Mouse (Mus musculus): ENCODE data around the gene Eif4b. TPM values are rescaled to one million over a fixed set of nuclear protein-coding genes. Genes with fewer than 3 reads are reported as not detected.

Eif4b gene
- polyA plus RNA-seq, 1 experiment from 2014 or later = 121 TPM

DNA sequence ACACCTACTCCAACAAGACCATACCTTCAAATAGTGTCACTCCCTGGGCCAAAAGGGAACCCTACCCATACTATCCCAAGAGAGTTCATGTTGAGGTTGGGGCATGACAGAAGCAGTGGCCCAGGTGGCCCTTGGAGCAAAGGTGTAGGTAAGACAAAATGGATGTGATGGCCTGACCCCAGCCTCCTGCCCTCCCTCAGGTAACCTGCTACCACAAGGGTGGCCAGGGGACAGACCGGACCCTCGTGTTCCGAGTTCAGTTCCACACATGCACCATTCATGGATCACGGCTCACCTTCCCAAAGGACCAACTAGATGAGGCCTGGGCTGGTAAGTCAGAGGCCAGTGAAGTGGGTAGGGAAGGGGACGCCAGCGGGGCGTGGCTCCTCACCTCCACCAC is 36.7 kb downstream of the Eif4b start:
- Histone ChIP-seq H3K36me3 (ENCODE audit: control insufficient read depth, insufficient read depth, low read length) (0 out of 2 replicates have a peak, but pooled peaks cover 2% of the 10 kb centered on the region), H3K27me3 (ENCODE audit: control insufficient read depth, insufficient read depth, low read length) (peaks cover 26% of the 10 kb centered on the region), H3K4me3 (ENCODE audit: low read depth, low read length) (no peak overlapping the region), H3K9me3 (ENCODE audit: control insufficient read depth, low read length) (no peaks in the 10 kb centered on the region), H3K27ac (ENCODE audit: low read depth, low read length) (no peak overlapping the region), H3K4me1 (ENCODE audit: control insufficient read depth, insufficient read depth, low read length) (peaks cover 10% of the 10 kb centered on the region), H3K9ac (ENCODE audit: low read length) (no peak overlapping the region), H3K4me2 (ENCODE audit: low read depth) (no peak overlapping the region)
- no peak for ATAC-seq (ENCODE audit: insufficient read depth, low FRiP score, low TSS enrichment)
- WGBS = 99% methylated on average over 7 of the region's 7 CpGs
- DNase-seq (ENCODE audit: low spot score) = no peak

GRCm38 (mm10) chr15:102110701-102111494 is 37.3 kb downstream of the Eif4b start:
- ATAC-seq (ENCODE audit: insufficient read depth, low FRiP score, low TSS enrichment) = no peak
- no peak overlapping the region for H3K27ac ChIP-seq (ENCODE audit: low read depth, low read length)
- H3K27me3 ChIP-seq (ENCODE audit: control insufficient read depth, insufficient read depth, low read length) = peaks cover 20% of the 10 kb centered on the region
- peaks cover 3% of the 10 kb centered on the region; the same call in 1 of the 2 replicates for H3K36me3 ChIP-seq (ENCODE audit: control insufficient read depth, insufficient read depth, low read length)
- no peaks in the 10 kb centered on the region for H3K9me3 ChIP-seq (ENCODE audit: control insufficient read depth, low read length)
- H3K4me1 ChIP-seq (ENCODE audit: control insufficient read depth, insufficient read depth, low read length) = peaks cover 10% of the 10 kb centered on the region
- no peak overlapping the region for H3K9ac ChIP-seq (ENCODE audit: low read length)
- H3K4me3 ChIP-seq (ENCODE audit: low read depth, low read length) = no peak overlapping the region
- no peak for DNase-seq (ENCODE audit: low spot score)
- 83% methylated on average over 26 of the region's 29 CpGs for WGBS
- no peak overlapping the region for H3K4me2 ChIP-seq (ENCODE audit: low read depth)

GRCm38 (mm10) chr15:102111495-102111829 is 37.9 kb downstream of the Eif4b start:
- ATAC-seq (ENCODE audit: insufficient read depth, low FRiP score, low TSS enrichment) (no peak), DNase-seq (ENCODE audit: low spot score) (no peak)
- Histone ChIP-seq H3K9me3 (ENCODE audit: control insufficient read depth, low read length) (no peaks in the 10 kb centered on the region), H3K4me1 (ENCODE audit: control insufficient read depth, insufficient read depth, low read length) (peaks cover 9% of the 10 kb centered on the region), H3K27ac (ENCODE audit: low read depth, low read length) (no peak overlapping the region), H3K9ac (ENCODE audit: low read length) (no peak overlapping the region), H3K36me3 (ENCODE audit: control insufficient read depth, insufficient read depth, low read length) (peaks cover 5% of the 10 kb centered on the region; the same call in 1 of the 2 replicates), H3K4me2 (ENCODE audit: low read depth) (no peak overlapping the region), H3K27me3 (ENCODE audit: control insufficient read depth, insufficient read depth, low read length) (peaks cover 14% of the 10 kb centered on the region), H3K4me3 (ENCODE audit: low read depth, low read length) (no peak overlapping the region)
- 85% methylated on average over 10 of the region's 11 CpGs for WGBS

- Histone ChIP-seq H3K9me3 (ENCODE audit: control insufficient read depth, low read length) (no peaks in the 10 kb centered on the region), H3K4me3 (ENCODE audit: low read depth, low read length) (no peak overlapping the region), H3K9ac (ENCODE audit: low read length) (no peak overlapping the region), H3K27me3 (ENCODE audit: control insufficient read depth, insufficient read depth, low read length) (peaks cover 7% of the 10 kb centered on the region; the same call in 1 of the 2 replicates), H3K36me3 (ENCODE audit: control insufficient read depth, insufficient read depth, low read length) (peaks cover 10% of the 10 kb centered on the region), H3K4me1 (ENCODE audit: control insufficient read depth, insufficient read depth, low read length) (peaks cover 2% of the 10 kb centered on the region; the same call in 1 of the 2 replicates), H3K27ac (ENCODE audit: low read depth, low read length) (no peak overlapping the region), H3K4me2 (ENCODE audit: low read depth) (no peak overlapping the region)
- DNase-seq (ENCODE audit: low spot score) (no peak), ATAC-seq (ENCODE audit: insufficient read depth, low FRiP score, low TSS enrichment) (no peak)
- WGBS = 87% methylated on average over 6 of the region's 6 CpGs
These were observed 38.6 kb downstream of the Eif4b start for GRCm38 (mm10) chr15:102112181-102112580.

GRCm38 (mm10) chr15:102112827-102113226 is 39.3 kb downstream of the Eif4b start:
- Histone ChIP-seq H3K27me3 (ENCODE audit: control insufficient read depth, insufficient read depth, low read length) (peaks cover under 1% of the 10 kb centered on the region; the same call in 1 of the 2 replicates), H3K9me3 (ENCODE audit: control insufficient read depth, low read length) (no peaks in the 10 kb centered on the region), H3K4me3 (ENCODE audit: low read depth, low read length) (no peak overlapping the region), H3K36me3 (ENCODE audit: control insufficient read depth, insufficient read depth, low read length) (peaks cover 12% of the 10 kb centered on the region), H3K4me1 (ENCODE audit: control insufficient read depth, insufficient read depth, low read length) (no peaks in the 10 kb centered on the region), H3K9ac (ENCODE audit: low read length) (no peak overlapping the region), H3K27ac (ENCODE audit: low read depth, low read length) (no peak overlapping the region), H3K4me2 (ENCODE audit: low read depth) (no peak overlapping the region)
- 84% methylated on average over 8 of the region's 8 CpGs for WGBS
- no peak for ATAC-seq (ENCODE audit: insufficient read depth, low FRiP score, low TSS enrichment)
- no peak for DNase-seq (ENCODE audit: low spot score)

DNA sequence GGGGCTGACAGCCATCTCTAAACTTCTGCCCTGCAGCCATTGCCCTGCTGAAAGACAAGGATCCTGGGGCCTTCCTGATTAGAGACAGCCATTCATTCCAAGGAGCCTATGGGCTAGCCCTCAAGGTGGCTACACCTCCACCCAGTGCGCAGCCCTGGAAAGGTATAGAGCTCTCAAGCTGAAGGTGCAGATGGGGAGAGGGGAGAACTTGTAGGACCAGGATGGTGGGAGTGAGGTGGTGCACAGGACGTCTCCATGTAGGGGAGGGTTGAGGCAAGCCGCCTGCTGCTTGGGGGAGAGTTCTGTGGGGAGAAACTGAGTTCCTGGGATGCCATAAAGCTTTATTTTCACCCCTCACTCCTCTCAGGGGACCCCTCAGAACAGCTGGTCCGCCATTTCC is 40.1 kb downstream of the Eif4b start:
- ATAC-seq (ENCODE audit: insufficient read depth, low FRiP score, low TSS enrichment) = no peak

DNA sequence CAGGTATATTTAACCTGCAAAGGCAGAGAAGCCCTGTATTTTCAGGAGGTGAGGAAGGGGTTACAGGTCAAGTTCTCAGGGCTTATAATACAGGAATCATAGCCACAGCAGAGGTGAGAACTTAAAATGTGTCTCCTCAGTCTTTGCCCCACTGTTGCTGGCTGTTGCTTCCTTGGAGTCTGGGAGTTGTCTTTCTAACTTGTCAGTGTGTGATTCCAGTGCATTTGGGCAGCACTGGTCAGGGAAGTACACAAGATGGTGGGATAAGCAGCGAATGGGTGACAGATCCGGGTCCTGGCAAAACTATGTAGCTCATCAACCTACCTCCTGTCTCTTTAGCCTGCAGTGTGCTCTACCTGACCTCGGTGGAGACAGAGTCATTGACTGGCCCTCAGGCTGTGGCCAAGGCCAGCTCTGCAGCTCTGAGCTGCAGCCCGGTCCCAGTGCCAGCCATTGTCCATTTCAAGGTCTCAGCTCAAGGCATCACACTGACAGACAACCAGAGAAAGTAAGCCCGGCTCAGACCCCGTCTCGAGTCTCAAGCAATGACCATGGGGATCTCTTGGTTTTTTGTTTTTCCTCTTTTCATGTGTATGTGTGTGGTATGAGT is 41.2 kb downstream of the Eif4b start:
- Histone ChIP-seq H3K4me3 (ENCODE audit: low read depth, low read length) (no peak overlapping the region), H3K9me3 (ENCODE audit: control insufficient read depth, low read length) (no peaks in the 10 kb centered on the region), H3K27me3 (ENCODE audit: control insufficient read depth, insufficient read depth, low read length) (no peaks in the 10 kb centered on the region), H3K4me2 (ENCODE audit: low read depth) (no peak overlapping the region), H3K9ac (ENCODE audit: low read length) (no peak overlapping the region), H3K27ac (ENCODE audit: low read depth, low read length) (no peak overlapping the region), H3K36me3 (ENCODE audit: control insufficient read depth, insufficient read depth, low read length) (peaks cover 19% of the 10 kb centered on the region), H3K4me1 (ENCODE audit: control insufficient read depth, insufficient read depth, low read length) (no peaks in the 10 kb centered on the region)
- DNase-seq (ENCODE audit: low spot score) = no peak
- 91% methylated on average over 7 of the region's 7 CpGs for WGBS
- ATAC-seq (ENCODE audit: insufficient read depth, low FRiP score, low TSS enrichment) = no peak

More for the DNA sequence above, 40.1 kb downstream of the Eif4b start:
- H3K27ac ChIP-seq (ENCODE audit: low read depth, low read length) = no peak overlapping the region
- H3K36me3 ChIP-seq (ENCODE audit: control insufficient read depth, insufficient read depth, low read length) = peaks cover 15% of the 10 kb centered on the region
- no peaks in the 10 kb centered on the region for H3K27me3 ChIP-seq (ENCODE audit: control insufficient read depth, insufficient read depth, low read length)
- H3K4me2 ChIP-seq (ENCODE audit: low read depth) = no peak overlapping the region
- DNase-seq (ENCODE audit: low spot score) = no peak
- H3K4me1 ChIP-seq (ENCODE audit: control insufficient read depth, insufficient read depth, low read length) = no peaks in the 10 kb centered on the region
- H3K4me3 ChIP-seq (ENCODE audit: low read depth, low read length) = no peak overlapping the region
- 89% methylated on average over 4 of the region's 4 CpGs for WGBS
- H3K9ac ChIP-seq (ENCODE audit: low read length) = no peak overlapping the region
- no peaks in the 10 kb centered on the region for H3K9me3 ChIP-seq (ENCODE audit: control insufficient read depth, low read length)

GRCm38 (mm10) chr15:102115731-102116231 is 42.2 kb downstream of the Eif4b start:
- H3K9ac ChIP-seq (ENCODE audit: low read length) = no peak overlapping the region
- ATAC-seq (ENCODE audit: insufficient read depth, low FRiP score, low TSS enrichment) (no peak), DNase-seq (ENCODE audit: low spot score) (no peak)
- H3K36me3 ChIP-seq (ENCODE audit: control insufficient read depth, insufficient read depth, low read length) = peaks cover 19% of the 10 kb centered on the region
- no peak overlapping the region for H3K27ac ChIP-seq (ENCODE audit: low read depth, low read length)
- 76% methylated on average over 9 of the region's 9 CpGs for WGBS
- no peak overlapping the region for H3K4me2 ChIP-seq (ENCODE audit: low read depth)
- H3K27me3 ChIP-seq (ENCODE audit: control insufficient read depth, insufficient read depth, low read length) = no peaks in the 10 kb centered on the region
- H3K4me3 ChIP-seq (ENCODE audit: low read depth, low read length) = no peak overlapping the region
- H3K4me1 ChIP-seq (ENCODE audit: control insufficient read depth, insufficient read depth, low read length) = no peaks in the 10 kb centered on the region
- no peaks in the 10 kb centered on the region for H3K9me3 ChIP-seq (ENCODE audit: control insufficient read depth, low read length)

Measured in neural tube, embryonic 11.5 days (tissue).